Mouse (Mus musculus) kidney, postnatal 0 days (tissue): Measurements from ENCODE around the gene Tmem109. TPM values are rescaled to one million over a fixed set of nuclear protein-coding genes. Genes with fewer than 3 reads are reported as not detected.

ENCODE experiments used
- ATAC-seq: fragments of 200-750 bp; cut with Nextera tagmentation; replicated peaks from 2 replicates; pipeline ENCODE4 v1.8.0; 2017; ENCODE audit warnings: low read depth, moderate number of reproducible peaks, moderate TSS enrichment, moderate library complexity; ENCODE audit not compliant: low FRiP score
- DNase-seq: peaks from one replicate; pipeline ENCODE4 v3.0.0-alpha.2; 2016; ENCODE audit warnings: low spot score
- H3K27ac ChIP-seq: fragments of 300-500 bp; sonication (generic); 2 replicates; pipeline ENCODE4 v1.5.1; 2014; ENCODE audit warnings: mild to moderate bottlenecking
- H3K27me3 ChIP-seq: fragments of 300-500 bp; sonication (generic); 2 replicates; pipeline ENCODE4 v1.6.1; 2014; ENCODE audit warnings: low read length, mixed read lengths; ENCODE audit not compliant: insufficient read depth
- H3K36me3 ChIP-seq: fragments of 300-500 bp; sonication (generic); 2 replicates; pipeline ENCODE4 v1.6.1; 2014; ENCODE audit warnings: low read length, mixed read lengths; ENCODE audit not compliant: insufficient read depth
- H3K4me1 ChIP-seq: fragments of 300-500 bp; sonication (generic); replicated peaks from 2 replicates; pipeline ENCODE4 v1.6.1; 2014; ENCODE audit warnings: antibody characterized with exemption, low read length, mixed read lengths; ENCODE audit not compliant: insufficient read depth
- H3K4me2 ChIP-seq: fragments of 300-500 bp; sonication (generic); 2 replicates; pipeline ENCODE4 v1.6.1; 2014; ENCODE audit warnings: mild to moderate bottlenecking, low read length, moderate library complexity, mixed read lengths
- H3K4me3 ChIP-seq: fragments of 300-500 bp; sonication (generic); replicated peaks from 2 replicates; pipeline ENCODE4 v1.5.1; 2014; ENCODE audit warnings: low read depth, low read length
- H3K9ac ChIP-seq: fragments of 300-500 bp; sonication (generic); 2 replicates; pipeline ENCODE4 v1.6.1; 2014; ENCODE audit warnings: low read depth, low read length
- H3K9me3 ChIP-seq: fragments of 300-500 bp; sonication (generic); replicated peaks from 2 replicates; pipeline ENCODE4 v1.6.1; 2016; ENCODE audit warnings: low read length, inconsistent platforms, mixed read lengths
- CTCF ChIP-seq: IDR thresholded peaks from 2 replicates; pipeline ENCODE4 v1.5.1; 2016; ENCODE audit warnings: antibody characterized with exemption, low read depth, mild to moderate bottlenecking, moderate library complexity
- WGBS: fragments of 180-500 bp; shearing (Covaris S2); extraction: QIAGEN DNeasy Blood & Tissue Kit; methylation state at CpG from one replicate; pipeline ENCODE4 v1.1.7; 2014; 5-methylcytosine and 5-hydroxymethylcytosine counted together
- polyA plus RNA-seq: library from polyadenylated mRNA; unstranded; fragments of >200 nt; fragmentation: Nextera tagmentation; extraction: Ambion mirVana; gene quantifications from 2 replicates; pipeline ENCODE4 v1.2.1, GENCODE M21; 2015

Tmem109 gene
- polyA plus RNA-seq, 1 experiment from 2014 or later = 87.0 TPM

GRCm38 (mm10) chr19:10835671-10836070 lies 46.1 kb downstream of the Tmem109 start:
- Histone ChIP-seq H3K4me1 (no peaks in the 10 kb centered on the region), H3K36me3 (no peaks in the 10 kb centered on the region), H3K4me2 (no peak overlapping the region), H3K4me3 (no peak overlapping the region), H3K27me3 (no peaks in the 10 kb centered on the region), H3K9me3 (no peaks in the 10 kb centered on the region), H3K9ac (no peak overlapping the region), H3K27ac (no peak overlapping the region)
- DNase-seq = no peak
- no peak for TF ChIP-seq CTCF
- WGBS = 58% methylated on average over 3 of the region's 3 CpGs
- no peak for ATAC-seq

GRCm38 (mm10) chr19:10833611-10834010 lies 48.2 kb downstream of the Tmem109 start:
- Histone ChIP-seq H3K27ac (no peak overlapping the region), H3K4me3 (no peak overlapping the region), H3K9me3 (no peaks in the 10 kb centered on the region), H3K27me3 (no peaks in the 10 kb centered on the region), H3K36me3 (no peaks in the 10 kb centered on the region), H3K9ac (no peak overlapping the region), H3K4me2 (no peak overlapping the region), H3K4me1 (no peaks in the 10 kb centered on the region)
- WGBS = 73% methylated on average over 3 of the region's 3 CpGs
- TF ChIP-seq CTCF = no peak
- DNase-seq (no peak), ATAC-seq (no peak)

- Histone ChIP-seq H3K36me3 (no peaks in the 10 kb centered on the region), H3K4me2 (no peak overlapping the region), H3K9ac (no peak overlapping the region), H3K4me3 (no peak overlapping the region), H3K4me1 (no peaks in the 10 kb centered on the region), H3K27ac (no peak overlapping the region), H3K9me3 (no peaks in the 10 kb centered on the region), H3K27me3 (no peaks in the 10 kb centered on the region)
- TF ChIP-seq CTCF = no peak
- no peak for ATAC-seq
- no peak for DNase-seq
- 71% methylated on average over 3 of the region's 3 CpGs for WGBS
These were observed 49.8 kb downstream of the Tmem109 start for GRCm38 (mm10) chr19:10832030-10832429.

GRCm38 (mm10) chr19:10831424-10831823 lies 50.4 kb downstream of the Tmem109 start:
- Histone ChIP-seq H3K4me3 (no peak overlapping the region), H3K9ac (no peak overlapping the region), H3K36me3 (no peaks in the 10 kb centered on the region), H3K27me3 (no peaks in the 10 kb centered on the region), H3K27ac (no peak overlapping the region), H3K4me1 (no peaks in the 10 kb centered on the region), H3K4me2 (no peak overlapping the region), H3K9me3 (no peaks in the 10 kb centered on the region)
- peak; percentile 78 for TF ChIP-seq CTCF
- peak; percentile 89 for DNase-seq
- WGBS = 9% methylated on average over 5 of the region's 5 CpGs
- ATAC-seq = peak; percentile 80

- Histone ChIP-seq H3K4me2 (no peak within 1 kb of the TSS), H3K9ac (no peak within 1 kb of the TSS), H3K9me3 (no peaks in the 10 kb centered on the region), H3K27ac (no peak within 1 kb of the TSS), H3K27me3 (no peaks in the 10 kb centered on the region), H3K4me1 (no peaks in the 10 kb centered on the region), H3K36me3 (no peaks in the 10 kb centered on the region), H3K4me3 (no peak within 1 kb of the TSS)
- TF ChIP-seq CTCF = no peak
- ATAC-seq (no peak), DNase-seq (no peak)
- WGBS = 88% methylated on average over 16 of the region's 16 CpGs
These were observed 52.2 kb downstream of the Tmem109 start, which contains the start of gene Cd6 for GRCm38 (mm10) chr19:10829436-10830175. Gene Cd6, minus strand, starts transcription at chr19:10830058.

GRCm38 (mm10) chr19:10828321-10828720 lies 53.5 kb downstream of the Tmem109 start:
- Histone ChIP-seq H3K9me3 (no peaks in the 10 kb centered on the region), H3K27me3 (no peaks in the 10 kb centered on the region), H3K36me3 (no peaks in the 10 kb centered on the region), H3K4me1 (no peaks in the 10 kb centered on the region), H3K9ac (no peak overlapping the region), H3K4me3 (no peak overlapping the region), H3K27ac (no peak overlapping the region), H3K4me2 (no peak overlapping the region)
- ATAC-seq (no peak), DNase-seq (no peak)
- WGBS = 87% methylated on average over 5 of the region's 5 CpGs
- TF ChIP-seq CTCF = no peak
